Mouse (Mus musculus) natural killer cell, adult 2 months (primary cell): ENCODE results near the gene Ubb.

Experiments used
- DNase-seq, 2 experiments: peaks; one replicate each; pipeline ENCODE4 v3.0.0; 2022; ENCODE audit warnings: low spot score in 2 of 2

The Ubb gene

DNA sequence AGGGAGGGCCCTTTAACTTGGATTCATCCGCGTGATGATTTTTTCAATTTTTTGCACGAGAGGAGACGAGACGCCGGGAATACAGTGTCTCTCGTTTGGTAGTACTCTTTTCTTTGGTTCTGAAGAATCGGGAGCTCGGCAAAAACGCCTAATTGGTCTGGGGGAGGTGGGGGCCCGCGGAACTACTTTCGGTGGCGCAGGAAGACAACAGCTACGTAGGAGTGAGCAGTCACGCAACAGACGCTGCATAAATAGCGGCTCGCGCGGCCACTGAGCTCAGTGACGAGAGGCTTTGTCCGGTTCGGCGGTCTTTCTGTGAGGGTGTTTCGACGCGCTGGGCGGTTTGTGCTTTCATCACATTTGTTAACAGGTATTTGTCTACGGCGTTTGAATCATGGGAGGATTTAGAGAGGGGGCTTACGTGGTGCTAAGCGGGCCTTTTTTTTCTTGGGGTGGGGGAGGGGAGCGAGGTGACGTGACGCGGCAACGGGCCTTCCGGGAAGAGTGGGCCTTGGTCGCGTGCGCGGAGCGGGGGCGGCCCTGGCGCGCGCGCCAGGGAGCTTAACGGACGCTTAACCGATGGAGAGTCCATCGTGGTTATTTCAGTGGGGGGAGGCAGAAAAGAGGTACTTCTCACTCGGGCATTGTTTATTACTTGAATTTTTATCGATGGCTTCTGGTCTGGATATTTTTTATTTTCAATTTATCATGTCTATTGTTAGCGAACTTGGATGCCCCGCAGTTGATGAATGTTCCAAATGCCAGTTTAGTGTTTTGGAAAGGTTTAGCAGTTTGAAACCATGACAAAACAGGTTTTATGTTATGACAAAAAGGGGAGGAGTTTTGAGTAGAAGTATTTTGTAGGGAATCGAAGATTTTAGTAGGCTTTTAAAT is 502 bp downstream of the Ubb start:
- DNase-seq, result peak; percentile 90 to 91

DNA sequence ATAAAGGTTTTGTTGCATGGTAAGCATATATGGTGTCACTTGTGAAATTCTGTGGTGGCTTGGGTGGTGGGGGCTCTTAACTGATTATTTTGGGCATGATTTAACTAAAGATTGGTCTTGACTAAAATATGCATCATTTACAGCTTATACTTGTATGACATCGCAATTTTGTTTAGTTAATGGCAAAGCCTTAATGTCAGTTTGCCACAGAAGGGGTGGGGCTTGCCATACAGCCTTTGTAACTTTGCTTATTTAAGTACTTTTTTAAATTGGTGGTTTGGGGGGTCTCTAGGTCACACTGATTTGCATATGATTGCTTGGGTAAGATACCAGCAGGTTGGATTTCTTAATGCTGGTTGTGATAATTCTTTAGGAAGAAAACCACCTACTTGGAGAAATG is 2.2 kb downstream of the Ubb start:
- DNase-seq, result no peak

DNA sequence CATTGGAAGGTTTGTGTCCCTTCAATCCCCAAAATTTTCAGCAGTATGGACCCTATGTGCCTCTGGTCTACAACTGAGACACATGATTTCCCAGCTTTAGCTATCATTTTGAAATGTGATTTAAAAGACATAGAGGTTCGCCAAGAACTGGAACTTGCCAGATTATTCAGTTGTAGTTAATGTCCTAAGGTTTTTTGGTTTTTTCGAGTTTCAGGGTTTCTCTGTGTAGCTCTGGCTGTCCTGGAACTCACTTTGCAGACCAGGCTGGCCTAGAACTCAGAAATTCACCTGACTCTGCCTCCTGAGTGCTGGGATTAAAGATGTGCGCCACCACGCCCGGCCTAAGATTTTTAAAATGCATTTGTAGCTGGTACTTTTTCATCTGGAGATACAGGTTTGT is 2.7 kb downstream of the Ubb start:
- DNase-seq, result no peak

DNA sequence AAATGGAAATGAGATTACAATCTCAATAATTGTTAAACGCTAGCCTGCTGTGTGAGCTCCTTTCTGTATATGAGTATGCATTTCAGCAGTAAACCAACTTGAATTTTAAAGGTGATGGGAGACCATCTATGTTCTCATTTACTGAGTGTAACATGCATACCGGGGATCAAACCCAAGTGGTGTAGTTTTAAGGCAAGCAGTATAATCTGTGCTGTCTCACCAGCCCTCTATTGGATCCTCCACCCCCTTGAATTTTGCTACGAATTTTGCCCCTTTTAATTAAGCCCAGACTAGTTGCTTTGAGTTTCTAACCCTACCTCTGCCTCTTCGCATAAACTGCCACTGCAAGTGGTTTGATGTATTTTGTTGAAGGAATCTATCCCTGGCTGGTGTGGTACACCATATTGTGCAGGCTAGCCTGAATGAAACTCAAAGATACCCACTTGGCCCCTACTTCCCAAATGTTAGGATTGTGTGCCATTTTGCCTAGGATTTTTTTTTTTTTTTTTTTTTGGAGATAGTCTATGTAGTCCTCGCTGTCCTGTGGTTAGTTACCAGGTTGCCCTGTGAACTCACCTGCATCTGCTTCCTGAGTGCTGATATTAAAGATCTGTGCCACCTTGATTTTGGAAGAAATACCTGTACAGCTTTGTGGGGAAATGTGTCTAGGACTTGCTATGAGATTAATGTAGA is 3.3 kb downstream of the Ubb start:
- no peak for DNase-seq

DNA sequence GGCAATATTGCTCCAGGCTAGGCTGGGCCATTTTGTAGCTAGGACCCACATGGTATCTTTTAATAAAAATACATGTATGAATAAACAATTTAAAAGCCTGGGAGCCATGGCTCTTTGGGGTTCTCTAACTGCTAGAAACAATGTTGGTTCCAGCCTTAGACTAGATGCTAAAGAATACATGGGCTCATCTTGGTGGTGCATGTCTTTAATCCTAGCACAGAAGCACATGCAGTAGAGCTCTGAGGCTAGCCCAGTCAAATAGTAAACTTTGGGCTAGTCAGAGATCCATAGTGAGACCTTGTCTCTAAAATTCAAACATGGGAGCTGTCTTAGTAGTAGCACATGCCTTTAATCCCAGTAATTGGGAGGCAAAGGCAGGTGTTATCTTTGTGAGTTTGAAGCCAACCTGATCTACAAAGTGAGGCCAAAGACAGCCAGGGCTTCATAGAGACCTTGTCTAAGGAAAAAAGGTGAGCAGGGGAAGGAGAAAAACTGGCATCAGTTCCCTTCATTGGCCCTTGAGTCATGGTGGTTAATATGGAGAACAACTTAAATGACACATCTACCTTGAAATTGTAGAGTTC is 4.1 kb downstream of the Ubb start:
- no peak for DNase-seq

DNA sequence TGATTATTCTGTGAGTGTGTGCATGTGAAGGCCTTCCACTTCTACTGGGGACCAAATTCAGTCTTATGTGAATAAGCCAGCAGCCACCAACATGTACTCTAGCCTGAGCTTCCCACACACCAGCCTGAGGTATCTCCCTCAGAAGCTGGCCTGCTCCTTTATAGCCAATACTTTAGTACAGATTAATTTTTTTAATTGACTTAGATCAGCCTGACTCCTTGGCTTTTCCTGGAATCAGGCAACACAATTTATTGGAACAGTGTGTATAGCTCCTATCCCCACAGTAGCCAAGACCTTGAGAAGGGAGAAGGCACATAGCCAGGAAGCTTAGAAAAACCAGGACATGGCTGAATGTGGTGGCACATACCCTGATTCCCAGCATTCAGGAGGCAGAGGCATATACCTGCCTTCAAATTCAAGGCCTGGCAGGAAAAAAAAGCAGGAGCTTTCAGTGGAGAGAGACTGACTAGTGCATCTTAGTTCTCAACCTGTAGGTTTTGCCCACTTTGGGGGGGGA is 5.0 kb downstream of the Ubb start:
- DNase-seq, result no peak

DNA sequence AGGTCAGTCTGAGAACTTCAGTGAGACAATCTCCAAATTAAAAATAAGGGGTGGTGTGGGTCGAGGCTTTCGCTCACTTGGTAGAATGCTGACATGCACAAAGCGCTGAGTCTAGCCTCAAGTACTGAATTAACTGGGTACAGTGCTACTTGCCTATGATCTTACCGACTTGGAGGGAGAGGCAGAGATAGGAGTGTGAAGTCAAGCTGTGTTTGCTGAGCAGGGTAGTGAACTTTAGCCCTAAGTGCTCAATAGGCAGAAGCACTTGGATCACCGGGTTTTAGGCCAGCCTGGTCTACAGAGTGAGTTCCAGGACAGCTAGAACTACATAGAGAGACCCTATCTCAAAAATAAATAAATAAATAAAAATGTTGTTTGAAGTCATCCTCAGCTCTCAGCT is 6.2 kb downstream of the Ubb start:
- no peak for DNase-seq

DNA sequence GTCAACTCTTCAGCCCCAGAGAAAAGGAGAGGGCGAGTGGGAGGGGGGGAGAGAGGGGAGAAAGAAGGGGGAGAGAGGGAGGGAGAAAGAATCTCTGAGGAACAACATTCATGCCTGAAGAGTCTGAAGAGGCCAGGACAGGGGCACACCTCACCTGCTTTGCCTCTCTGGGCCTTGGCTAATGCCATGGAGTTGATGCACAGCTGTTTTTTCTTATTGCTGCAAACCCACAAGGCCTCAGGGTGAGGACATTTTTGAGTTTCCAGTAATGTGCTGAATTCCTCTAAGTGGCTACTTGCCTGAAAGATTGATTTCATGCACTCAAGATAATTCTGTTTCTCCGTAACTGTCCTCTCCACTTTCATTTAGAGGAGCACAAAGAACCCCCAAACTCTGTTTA is 7.2 kb downstream of the Ubb start:
- DNase-seq, result no peak

DNA sequence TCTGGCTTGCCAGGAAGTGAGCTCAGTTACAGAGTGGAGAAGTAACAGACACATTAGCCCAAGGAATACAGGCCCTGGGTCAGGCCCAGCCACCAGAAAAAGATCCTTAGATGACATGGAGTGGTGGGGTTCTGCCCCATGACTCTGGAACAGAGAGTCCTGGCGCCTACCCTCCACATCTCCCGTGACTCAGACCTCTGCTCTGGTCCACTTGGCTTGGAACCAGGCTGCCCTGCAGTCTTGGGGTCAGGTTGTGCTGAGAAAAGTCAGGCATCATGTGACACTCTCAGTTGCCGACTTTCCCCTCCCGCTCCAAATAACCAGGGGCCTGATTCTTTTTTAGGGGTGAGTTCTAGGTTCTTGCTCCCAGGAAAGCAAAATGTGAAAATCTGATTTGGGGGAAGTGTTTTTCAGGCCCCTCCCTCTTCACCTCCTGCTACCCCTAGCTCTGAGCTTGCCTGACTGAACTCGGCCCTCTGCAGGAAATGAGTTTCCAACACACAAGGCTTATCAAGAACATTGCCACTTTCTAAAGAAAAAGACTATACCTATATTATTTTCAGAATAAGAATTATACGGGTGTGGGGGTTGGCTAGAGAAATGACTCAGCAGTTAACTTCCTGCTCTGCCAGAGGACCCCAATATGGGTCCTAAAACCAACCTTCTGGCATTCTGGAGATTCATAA is 8.1 kb downstream of the Ubb start:
- DNase-seq, result no peak

DNA sequence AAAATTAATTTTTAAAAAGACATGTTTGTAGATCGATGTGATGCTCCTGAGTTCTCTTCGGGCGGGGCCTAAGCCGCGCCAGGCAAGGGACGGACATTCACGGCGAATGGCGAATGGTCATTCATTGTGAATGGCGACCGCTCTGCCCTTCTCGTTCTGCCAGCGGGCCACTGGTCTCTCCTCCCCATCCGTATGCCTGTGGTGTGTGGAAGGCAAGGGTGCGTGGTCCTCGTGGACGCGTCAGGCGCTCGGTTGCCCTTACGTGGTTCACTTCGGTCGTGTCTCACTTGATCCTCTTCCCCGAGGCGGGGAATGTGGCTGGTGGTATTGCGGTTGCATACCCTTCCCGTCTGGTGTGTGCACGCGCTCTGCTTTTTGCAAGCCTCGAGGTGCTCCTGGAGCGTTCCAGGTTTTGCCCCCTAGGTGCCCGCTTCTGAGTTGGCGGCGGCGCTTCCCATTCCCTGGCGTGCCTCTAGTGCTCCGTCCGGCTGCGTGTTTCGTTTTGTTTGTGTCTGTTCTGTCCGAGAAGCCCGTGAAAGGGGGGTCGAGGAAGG is 9.6 kb downstream of the Ubb start:
- DNase-seq, result no peak

DNA sequence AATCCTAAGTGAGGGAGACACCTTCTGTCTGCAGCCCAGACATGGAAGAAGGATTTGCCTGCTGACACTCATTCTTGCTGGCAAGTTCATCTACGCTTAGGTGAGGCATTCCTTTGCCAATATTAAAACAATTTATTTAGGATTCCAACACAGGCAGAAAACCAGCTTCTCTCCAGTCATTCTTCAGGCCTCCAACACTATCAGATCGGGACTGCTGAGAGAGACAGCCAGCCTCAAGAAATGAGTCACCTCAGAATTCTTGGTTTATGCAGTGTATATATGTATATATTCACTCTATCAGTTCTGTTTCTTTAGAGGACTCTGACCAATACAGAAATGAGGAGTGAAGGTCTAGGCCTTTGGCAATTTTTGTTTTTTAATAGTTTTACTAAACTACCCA is 12.6 kb downstream of the Ubb start:
- no peak for DNase-seq

DNA sequence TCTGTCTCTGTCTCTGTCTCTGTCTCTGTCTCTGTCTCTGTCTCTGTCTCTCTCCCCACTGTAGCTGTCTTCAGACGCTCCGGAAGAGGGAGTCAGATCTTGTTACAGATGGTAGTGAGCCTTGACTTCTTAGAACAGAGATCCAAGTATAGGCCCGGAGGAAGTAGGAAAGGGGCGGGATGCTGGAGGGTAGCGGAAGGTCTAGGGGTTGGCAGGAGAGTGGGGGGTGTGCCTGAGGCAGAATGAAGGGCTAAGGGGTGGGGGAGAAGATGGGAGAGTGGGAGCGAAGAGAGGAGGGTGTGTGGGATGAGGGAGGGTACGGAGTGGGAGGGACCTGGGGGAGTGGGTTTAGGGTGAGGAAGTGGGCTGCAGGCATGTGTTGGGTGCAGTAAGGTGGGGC is 14.8 kb downstream of the Ubb start:
- no peak for DNase-seq

DNA sequence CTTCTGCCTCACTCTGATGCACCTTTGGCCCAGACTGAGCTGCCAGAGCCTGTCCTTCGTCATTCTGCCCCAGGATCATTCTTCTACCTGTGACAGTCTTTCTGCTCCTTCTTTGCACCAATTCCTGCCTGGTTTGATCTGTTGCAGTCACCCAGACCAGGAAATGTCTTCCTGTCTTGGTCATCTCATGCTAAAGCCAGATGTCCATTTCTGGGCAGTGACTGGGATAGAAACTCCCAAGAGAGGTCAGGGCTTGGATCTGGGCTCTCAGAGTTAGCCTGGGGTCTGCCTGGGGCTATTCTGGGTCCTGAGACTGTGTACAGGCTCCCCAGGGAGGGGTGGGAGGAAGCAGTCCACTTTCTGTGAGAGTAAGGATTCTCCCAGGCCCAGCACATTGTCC is 15.2 kb downstream of the Ubb start:
- DNase-seq, result no peak

DNA sequence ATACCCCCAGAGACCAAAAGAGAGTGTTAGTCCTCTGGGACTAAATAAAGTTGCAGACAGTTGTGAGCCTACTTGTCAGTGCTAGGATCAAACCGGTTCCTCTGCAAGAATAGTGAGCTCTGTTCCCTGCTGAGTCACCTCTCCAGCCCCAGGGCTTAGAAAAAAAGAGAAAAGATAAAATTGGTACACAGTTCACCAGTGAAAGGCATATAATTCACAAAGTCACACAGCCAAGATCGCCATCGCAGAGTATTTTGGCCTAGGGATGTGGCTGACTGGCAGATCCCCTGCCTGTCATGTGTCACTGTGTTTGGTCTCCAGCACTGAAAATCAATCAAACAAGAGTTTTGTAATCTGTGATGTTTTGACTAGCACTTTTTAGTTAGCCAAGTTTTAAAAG is 17.3 kb downstream of the Ubb start:
- DNase-seq, result no peak

DNA sequence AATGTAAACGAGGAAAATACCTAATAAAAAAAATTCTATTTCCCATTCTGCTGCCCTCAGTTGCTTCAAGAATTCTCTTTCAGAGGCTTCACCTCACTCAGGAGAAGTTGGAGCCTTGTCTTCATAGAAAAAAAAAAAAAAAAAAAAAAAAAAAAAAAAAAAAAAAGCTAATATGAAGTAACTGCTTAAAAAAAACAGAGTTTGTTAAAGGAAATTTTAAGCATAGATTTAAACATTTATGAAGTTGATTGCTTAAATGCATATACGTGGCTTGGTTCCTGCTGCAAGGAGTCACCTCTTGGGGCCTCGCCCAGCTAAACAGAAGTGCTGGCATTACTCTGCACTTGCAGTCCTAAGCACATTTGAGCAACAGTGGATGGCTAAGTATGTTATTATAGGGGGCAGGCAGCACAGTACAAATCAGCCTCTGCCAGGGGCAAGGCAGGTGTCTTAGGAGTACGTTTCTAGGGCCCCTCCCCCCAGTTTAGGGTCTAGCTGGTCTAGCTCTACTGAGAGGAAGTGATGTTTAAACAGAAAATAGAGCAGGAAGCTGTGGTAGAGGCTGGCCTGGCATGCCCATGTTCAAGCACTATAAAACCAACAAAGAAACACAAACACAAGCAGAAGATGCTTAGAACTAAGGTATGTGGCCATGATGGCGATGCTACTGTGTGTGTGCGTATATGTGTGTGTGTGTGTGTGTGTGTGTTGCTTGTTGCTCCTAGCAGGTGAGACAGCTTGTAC is 23.2 kb downstream of the Ubb start, which contains the start of gene Trpv2:
Trpv2 (plus strand) TSS at position 528 of the 744 bp plus-strand sequence.
- DNase-seq, result peak in 1 of 2 experiments; percentile 43

DNA sequence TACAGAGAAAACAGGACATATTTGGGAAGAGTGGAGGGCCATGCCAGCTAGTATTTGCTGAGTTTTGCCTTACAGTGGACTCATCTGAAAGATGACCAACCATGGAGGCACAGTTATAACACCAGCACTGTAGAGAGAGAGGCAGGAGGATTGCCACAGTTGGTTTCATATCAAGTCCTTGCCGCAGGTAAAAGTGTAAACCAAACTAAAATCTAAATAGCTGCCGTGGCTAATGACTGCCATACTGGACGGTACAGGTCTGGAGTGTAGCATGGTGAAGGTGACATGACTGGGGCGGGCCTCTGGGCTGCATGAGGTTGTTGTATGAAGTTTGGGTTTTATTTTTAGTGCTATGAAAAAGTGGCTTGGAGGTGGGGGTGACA is 23.7 kb downstream of the Ubb start:
- DNase-seq, result no peak

DNA sequence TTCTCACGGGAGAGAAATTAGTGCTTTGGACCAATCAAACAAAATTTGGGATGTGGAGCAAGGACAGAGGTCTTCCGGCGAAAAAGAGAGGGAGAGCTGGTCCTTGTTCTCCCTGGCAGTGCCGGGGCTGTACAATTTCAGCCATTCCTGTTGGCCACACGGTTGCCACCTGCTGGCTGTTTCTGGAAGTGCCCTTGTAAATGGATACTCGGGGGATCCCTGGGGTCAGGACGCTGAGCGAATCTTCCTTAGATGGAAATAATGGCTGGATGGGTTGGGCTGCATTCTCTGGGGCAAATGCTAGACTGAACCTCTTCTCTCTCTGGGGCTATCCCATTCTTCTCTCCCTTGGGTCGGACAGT is 24.3 kb downstream of the Ubb start:
- DNase-seq, result peak; percentile 68 to 80

DNA sequence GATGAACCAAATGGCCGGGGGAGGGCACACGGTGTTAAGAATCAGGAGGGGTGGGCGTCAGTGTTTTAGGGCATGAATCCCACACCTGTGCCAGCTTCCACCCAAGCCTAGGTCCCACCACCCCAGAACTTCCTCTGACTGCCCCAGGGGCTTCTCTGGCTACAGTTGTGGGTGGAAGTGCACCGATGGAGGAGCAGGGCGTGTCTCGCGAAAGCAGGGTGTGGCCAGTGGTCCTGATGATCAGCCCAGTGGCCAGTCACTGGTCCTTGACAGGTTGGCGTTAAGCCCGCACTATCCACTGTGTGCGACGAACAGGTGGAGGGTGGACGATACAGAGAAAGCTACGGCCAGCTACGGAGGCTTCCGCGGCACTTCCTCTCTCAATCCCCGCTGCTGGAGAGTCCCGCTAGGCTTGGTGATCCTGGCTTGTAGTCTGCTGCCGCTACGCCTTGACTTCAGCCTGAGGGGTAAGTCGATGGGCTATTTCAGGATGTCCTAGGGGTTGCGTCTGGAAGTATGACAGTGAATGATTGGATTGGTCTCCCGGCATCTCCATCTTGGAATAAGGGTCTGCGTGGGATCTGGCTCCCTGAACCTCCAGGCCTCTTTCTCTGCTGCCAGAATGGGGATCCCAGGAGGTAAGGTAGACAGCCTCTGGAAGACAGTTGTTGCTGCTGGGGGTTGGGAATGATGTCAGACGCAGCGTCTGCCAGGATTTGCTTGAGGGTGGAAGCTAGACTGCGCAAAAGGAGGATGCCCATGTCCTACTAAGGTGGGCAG is 24.9 kb downstream of the Ubb start:
- peak; percentile 37 to 44 for DNase-seq

DNA sequence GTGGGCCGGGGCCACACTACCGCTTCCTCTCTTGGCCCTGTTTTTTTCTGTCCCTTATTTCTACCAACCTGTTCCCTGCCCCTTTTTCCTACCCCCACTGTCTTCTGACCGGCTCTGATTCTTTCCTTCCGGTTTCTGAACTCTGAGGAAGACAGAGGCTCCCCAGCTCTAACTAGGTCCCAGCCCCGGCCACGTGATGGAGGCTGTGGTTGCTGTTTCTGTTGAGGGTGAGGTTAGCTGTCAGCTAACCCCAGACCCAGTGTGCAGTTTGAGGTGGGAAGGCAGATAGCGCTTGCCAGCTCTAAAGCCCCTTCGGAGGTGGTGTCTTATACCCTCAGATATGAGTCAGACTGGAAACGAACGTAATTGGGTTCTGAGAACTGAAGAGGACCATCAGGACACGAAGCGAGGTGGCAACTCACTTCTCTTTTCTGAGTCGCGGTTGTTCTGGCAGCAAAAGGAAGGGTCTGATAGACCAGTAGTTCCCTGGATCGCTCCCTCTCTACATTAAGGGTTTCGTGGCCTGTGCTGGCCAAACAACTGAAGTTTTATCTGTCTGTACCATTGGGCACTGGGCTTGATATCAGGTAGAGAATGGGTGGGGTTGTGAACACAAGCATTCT is 25.7 kb downstream of the Ubb start:
- peak; percentile 80 to 83 for DNase-seq

DNA sequence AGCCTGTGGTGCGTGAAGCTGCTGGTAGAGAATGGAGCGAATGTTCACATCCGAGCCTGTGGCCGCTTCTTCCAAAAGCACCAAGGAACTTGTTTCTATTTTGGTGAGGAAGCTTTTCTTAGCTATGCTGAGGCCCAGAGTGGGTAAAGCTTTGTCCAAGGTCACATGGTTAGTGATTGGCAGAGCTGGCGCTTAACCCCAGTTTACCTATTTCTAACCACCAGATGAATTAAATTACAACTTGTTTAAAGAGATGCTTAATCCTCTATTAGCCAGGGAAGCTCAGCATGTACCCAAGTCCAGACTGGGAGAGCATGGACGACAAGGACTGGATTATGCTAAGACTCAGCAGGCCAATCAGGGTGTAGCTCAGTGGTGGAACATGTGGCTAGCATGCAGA is 32.1 kb downstream of the Ubb start:
- DNase-seq, result no peak
